Mouse (Mus musculus) cortical plate, adult 2 months (tissue): Measurements from ENCODE around the gene Snrpb2.

Source experiments
- CTCF ChIP-seq: fragments of 200-500 bp; IDR thresholded peaks from 2 replicates; pipeline ENCODE4 v1.5.1; 2011; ENCODE audit warnings: mild to moderate bottlenecking, control low read depth, low read length; ENCODE audit not compliant: insufficient read depth; ENCODE audit errors: extremely low read depth
- POLR2A ChIP-seq: fragments of 200-500 bp; IDR thresholded peaks from 2 replicates; pipeline ENCODE4 v1.6.1; 2011; ENCODE audit warnings: mild to moderate bottlenecking, low read length, control low read depth; ENCODE audit not compliant: insufficient read depth; ENCODE audit errors: extremely low read depth

GRCm38 (mm10) chr2:143093726-143094125, 30.9 kb downstream of the Snrpb2 start:
- TF ChIP-seq POLR2A: no peak
- peak; percentile 92 for TF ChIP-seq CTCF
